In the genomic region with DNA sequence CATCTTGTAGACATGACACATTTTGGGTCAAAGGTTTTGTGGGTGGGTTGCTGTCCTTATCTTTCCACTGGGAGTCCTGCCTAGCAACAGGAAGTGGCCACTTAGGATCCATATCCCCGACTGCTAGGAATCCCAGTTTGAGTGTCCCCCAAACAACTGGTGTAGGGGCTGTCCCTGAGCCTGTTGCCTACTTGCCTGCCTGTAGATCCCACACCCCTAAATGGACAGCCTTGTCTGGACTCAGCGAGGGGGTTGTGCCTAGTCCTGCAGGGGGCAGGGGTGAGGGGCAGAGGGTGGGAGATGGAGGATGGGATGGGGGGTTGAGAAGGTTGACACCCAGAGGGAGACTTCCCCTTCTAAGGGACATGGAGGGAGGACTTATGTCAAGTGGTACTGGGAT, we compare ENCODE assay signal across 14 mouse cellular contexts.
"Had no signal": no experiment of that assay in that cellular context is flagged by ENCODE, and none has a peak within 500 bp of the region (broad histone marks: within the 10 kb centered on the region; RNA-seq: fewer than 3 reads in every experiment).

No protein-coding gene starts in this region.

- H3K4me2 ChIP-seq: midbrain, embryonic 11.5 days; midbrain, embryonic 13.5 days; midbrain, embryonic 15.5 days; neural tube, embryonic 12.5 days; stomach, embryonic 15.5 days had no signal

- DNase-seq: liver, postnatal 0 days; lung, adult 2 months; lung, postnatal 10 days; right cerebral cortex, postnatal 14 days; thymus, adult 2 months; thymus, postnatal 25 days; thymus, postnatal 4 days had no signal

- H3K27ac ChIP-seq: macrophage; midbrain, embryonic 13.5 days; midbrain, embryonic 15.5 days; neural tube, embryonic 12.5 days; stomach, embryonic 15.5 days; stomach, postnatal 0 days had no signal

- H3K4me1 ChIP-seq: midbrain, embryonic 13.5 days; midbrain, embryonic 15.5 days; neural tube, embryonic 12.5 days; stomach, embryonic 15.5 days had no signal

- H3K9me3 ChIP-seq: midbrain, embryonic 13.5 days; midbrain, embryonic 15.5 days; neural tube, embryonic 12.5 days; stomach, embryonic 15.5 days had no signal

- ATAC-seq: liver, postnatal 0 days; midbrain, embryonic 13.5 days; midbrain, embryonic 15.5 days had no signal

- H3K27me3 ChIP-seq: midbrain, embryonic 13.5 days; midbrain, embryonic 15.5 days; neural tube, embryonic 12.5 days; stomach, embryonic 15.5 days had no signal

- H3K9ac ChIP-seq: liver, postnatal 0 days; midbrain, embryonic 13.5 days; midbrain, embryonic 15.5 days; neural tube, embryonic 12.5 days; stomach, embryonic 15.5 days had no signal

- H3K36me3 ChIP-seq: midbrain, embryonic 13.5 days; midbrain, embryonic 15.5 days; neural tube, embryonic 12.5 days; stomach, embryonic 15.5 days had no signal

- H3K4me3 ChIP-seq: midbrain, embryonic 13.5 days; midbrain, embryonic 15.5 days; neural tube, embryonic 12.5 days; stomach, embryonic 15.5 days had no signal
